ENCODE assay signal across 16 mouse cellular contexts in the genomic region with DNA sequence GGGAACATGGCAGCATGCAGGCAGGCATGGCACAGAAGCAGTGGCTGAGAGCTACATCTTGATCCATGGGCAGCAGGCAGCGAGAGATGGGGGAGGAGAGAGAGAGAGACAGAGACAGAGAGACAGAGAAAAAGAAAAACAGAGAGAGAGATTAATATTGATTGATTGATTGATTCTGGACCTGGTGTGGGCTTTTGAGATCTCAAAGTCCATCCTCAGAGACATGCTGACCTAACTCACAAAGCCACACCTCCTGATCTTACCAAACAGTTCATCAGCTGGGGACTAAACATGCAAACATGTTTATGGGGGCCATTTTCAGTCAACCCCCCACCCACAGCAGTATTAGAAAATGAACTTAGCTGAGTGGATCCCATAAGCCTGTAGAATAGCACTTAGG.
"Had no signal": no experiment of that assay in that cellular context is flagged by ENCODE, and none has a peak within 500 bp of the region (broad histone marks: within the 10 kb centered on the region; RNA-seq: fewer than 3 reads in every experiment).

No protein-coding gene starts in this region.

- H3K27ac ChIP-seq: neural tube, embryonic 13.5 days; neural tube, embryonic 15.5 days; stomach, embryonic 15.5 days; stomach, postnatal 0 days had no signal

- H3K4me3 ChIP-seq: neural tube, embryonic 13.5 days; neural tube, embryonic 15.5 days; stomach, embryonic 15.5 days had no signal

- H3K36me3 ChIP-seq: stomach, embryonic 15.5 days had no signal

- H3K27me3 ChIP-seq: neural tube, embryonic 13.5 days; neural tube, embryonic 15.5 days; stomach, embryonic 15.5 days had no signal

- H3K4me1 ChIP-seq: stomach, embryonic 15.5 days had no signal

- DNase-seq: retina, postnatal 1 day; right cerebral cortex, adult 18-20 months; right cerebral cortex, postnatal 14 days; right cerebral cortex, postnatal 25 days; right cerebral cortex, postnatal 4 days; spleen, adult 18-20 months; thymus, adult 18-20 months; thymus, adult 2 months; thymus, postnatal 14 days; thymus, postnatal 25 days; thymus, postnatal 36 days; thymus, postnatal 4 days had no signal

- H3K9me3 ChIP-seq: neural tube, embryonic 13.5 days; neural tube, embryonic 15.5 days; stomach, embryonic 15.5 days had no signal

- H3K4me2 ChIP-seq: neural tube, embryonic 13.5 days; neural tube, embryonic 15.5 days; stomach, embryonic 15.5 days had no signal

- H3K9ac ChIP-seq: neural tube, embryonic 13.5 days; neural tube, embryonic 15.5 days; stomach, embryonic 15.5 days had no signal
